Mouse (Mus musculus): ENCODE data around the gene Itga2. TPM values are rescaled to one million over a fixed set of nuclear protein-coding genes. Genes with fewer than 3 reads are reported as not detected.

Itga2 gene
- polyA plus RNA-seq, 1 experiment from 2014 or later, result 2.0 TPM

DNA sequence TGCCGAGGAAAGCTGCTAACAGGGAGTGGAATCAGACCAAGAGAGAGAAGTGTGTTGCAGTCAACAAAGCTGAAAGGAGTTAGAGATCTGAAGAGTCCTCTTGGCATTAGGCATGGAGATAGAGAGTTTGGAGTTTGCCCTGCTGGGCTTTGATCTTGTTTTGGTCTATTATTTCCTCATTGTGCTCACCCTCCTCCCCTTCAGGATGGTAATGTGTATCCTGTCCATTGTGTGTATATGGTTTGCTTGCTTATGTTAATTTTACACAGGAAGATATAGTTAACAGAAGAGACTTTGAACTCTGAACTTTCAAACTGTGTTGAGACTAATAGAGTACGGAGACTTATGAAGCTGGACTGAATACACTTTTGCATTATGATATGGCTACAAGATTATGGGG is 128.9 kb downstream of the Itga2 start:
- 87% methylated on average over 2 of the region's 2 CpGs for WGBS
- H3K4me2 ChIP-seq (replicated peaks), result no peak overlapping the region
- no peaks in the 10 kb centered on the region for H3K36me3 ChIP-seq
- no peak for ATAC-seq (ENCODE audit: low FRiP score)
- H3K9me3 ChIP-seq (replicated peaks), result no peaks in the 10 kb centered on the region
- no peak overlapping the region for H3K27ac ChIP-seq
- H3K4me1 ChIP-seq, result no peaks in the 10 kb centered on the region
- H3K4me3 ChIP-seq, result no peak overlapping the region
- H3K9ac ChIP-seq, result no peak overlapping the region
- H3K27me3 ChIP-seq, result no peaks in the 10 kb centered on the region

DNA sequence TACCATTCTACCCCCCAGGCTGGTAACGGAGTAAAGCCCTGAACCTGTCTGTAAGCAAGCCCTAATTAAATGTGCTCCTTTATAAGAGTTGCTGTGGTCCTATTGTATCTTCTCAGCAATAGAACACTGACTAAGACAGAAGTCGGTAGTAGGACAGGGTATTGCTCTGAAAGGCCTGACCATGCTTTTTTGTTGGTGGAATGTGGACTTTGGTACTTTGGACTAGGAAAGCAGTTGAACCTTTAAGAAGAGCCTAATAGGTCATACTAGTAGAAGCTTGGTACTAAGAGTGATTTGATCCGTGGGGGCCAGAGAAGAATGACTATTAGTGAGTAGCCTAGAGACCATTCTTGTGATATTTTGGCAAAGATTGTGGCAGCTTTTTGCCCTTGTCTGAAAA is 130.0 kb downstream of the Itga2 start:
- Histone ChIP-seq H3K4me1 (no peaks in the 10 kb centered on the region), H3K9ac (no peak overlapping the region), H3K27ac (no peak overlapping the region), H3K4me3 (no peak overlapping the region), H3K36me3 (no peaks in the 10 kb centered on the region), H3K27me3 (no peaks in the 10 kb centered on the region), H3K9me3 (replicated peaks) (no peaks in the 10 kb centered on the region), H3K4me2 (replicated peaks) (no peak overlapping the region)
- WGBS, result 86% methylated on average over 3 of the region's 3 CpGs
- no peak for ATAC-seq (ENCODE audit: low FRiP score)

GRCm38 (mm10) chr13:114793250-114794030 is 138.5 kb downstream of the Itga2 start:
- ATAC-seq (ENCODE audit: low FRiP score), result peak; percentile 43; the same call in 1 of the 2 replicates
- Histone ChIP-seq H3K27me3 (no peaks in the 10 kb centered on the region), H3K9me3 (replicated peaks) (no peaks in the 10 kb centered on the region), H3K4me2 (replicated peaks) (no peak overlapping the region), H3K4me1 (no peaks in the 10 kb centered on the region), H3K9ac (no peak overlapping the region), H3K27ac (no peak overlapping the region), H3K4me3 (no peak overlapping the region), H3K36me3 (no peaks in the 10 kb centered on the region)
- WGBS, result 46% methylated on average over 6 of the region's 6 CpGs

- ATAC-seq (ENCODE audit: low FRiP score), result no peak
- Histone ChIP-seq H3K36me3 (no peaks in the 10 kb centered on the region), H3K27ac (no peak overlapping the region), H3K9me3 (replicated peaks) (no peaks in the 10 kb centered on the region), H3K4me3 (no peak overlapping the region), H3K4me1 (no peaks in the 10 kb centered on the region), H3K4me2 (replicated peaks) (no peak overlapping the region), H3K27me3 (no peaks in the 10 kb centered on the region), H3K9ac (no peak overlapping the region)
- 81% methylated on average over 1 of the region's 1 CpGs for WGBS
Measured at GRCm38 (mm10) chr13:114791511-114791910, 140.4 kb downstream of the Itga2 start.

Other genes with a start within 250 kb of the Itga2 start
- gene Mocs2, start 113.9 kb downstream of the Itga2 start, polyA plus RNA-seq (2016; fragmentation: Nextera tagmentation; extraction: Ambion mirVana), result 80.4 and 84.6 TPM in 2 replicates
- gene Pelo, start 158.1 kb upstream of the Itga2 start, polyA plus RNA-seq (2016; fragmentation: Nextera tagmentation; extraction: Ambion mirVana), result 3.9 and 4.6 TPM in 2 replicates
- 2.0 and 3.7 TPM in 2 replicates for gene Gm49395, start 169.8 kb upstream of the Itga2 start, polyA plus RNA-seq (2016; fragmentation: Nextera tagmentation; extraction: Ambion mirVana)
- 6.0 and 6.9 TPM in 2 replicates for gene Itga1, start 169.9 kb upstream of the Itga2 start, polyA plus RNA-seq (2016; fragmentation: Nextera tagmentation; extraction: Ambion mirVana)

Measured in hindbrain, embryonic 12.5 days (tissue).